Mouse (Mus musculus) telencephalon, adult 2 months (tissue): ENCODE results near the gene Oit3.
"Not testable (repeated sequence)": the region's sequence is repeated elsewhere in the genome, so short reads cannot be mapped to it uniquely, and the experiment has no call there.

Experiments
- DNase-seq: peaks from one replicate; pipeline ENCODE4 v3.0.0-alpha.2; 2011; ENCODE audit warnings: low read depth, low spot score

The Oit3 gene

DNA sequence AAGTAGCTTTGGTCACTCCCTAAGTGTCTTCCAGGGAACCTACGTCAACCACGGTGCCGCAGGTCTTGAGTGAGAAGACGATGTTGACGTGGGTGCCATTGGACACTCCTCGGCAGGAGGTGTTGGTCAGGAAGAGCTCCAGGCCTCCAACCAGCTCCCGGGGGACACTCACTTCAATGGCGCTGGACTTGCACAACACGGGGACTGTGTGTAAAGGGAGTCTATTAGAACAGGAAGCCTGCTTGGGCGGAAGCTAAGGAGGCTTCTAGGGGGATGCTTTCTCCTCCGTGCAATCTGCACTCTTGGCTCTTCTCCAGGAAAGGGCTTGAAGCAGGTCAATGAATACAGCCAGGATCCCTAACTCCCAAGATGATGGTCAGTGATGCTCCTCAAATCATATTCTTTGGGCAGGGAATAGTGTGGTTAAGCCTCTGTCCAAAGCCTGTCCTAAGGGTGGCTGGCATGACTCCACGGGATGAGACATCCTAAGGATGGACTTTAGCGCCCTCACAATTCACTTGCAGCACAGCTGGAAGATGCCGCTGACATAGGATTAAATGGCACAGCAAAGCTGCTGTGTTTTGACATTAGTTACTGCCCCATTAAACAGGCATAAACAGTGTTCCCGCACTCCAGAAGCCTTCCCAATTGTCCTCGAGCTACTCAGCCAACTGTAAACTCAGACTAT lies 12.0 kb downstream of the Oit3 start:
- DNase-seq: no peak

DNA sequence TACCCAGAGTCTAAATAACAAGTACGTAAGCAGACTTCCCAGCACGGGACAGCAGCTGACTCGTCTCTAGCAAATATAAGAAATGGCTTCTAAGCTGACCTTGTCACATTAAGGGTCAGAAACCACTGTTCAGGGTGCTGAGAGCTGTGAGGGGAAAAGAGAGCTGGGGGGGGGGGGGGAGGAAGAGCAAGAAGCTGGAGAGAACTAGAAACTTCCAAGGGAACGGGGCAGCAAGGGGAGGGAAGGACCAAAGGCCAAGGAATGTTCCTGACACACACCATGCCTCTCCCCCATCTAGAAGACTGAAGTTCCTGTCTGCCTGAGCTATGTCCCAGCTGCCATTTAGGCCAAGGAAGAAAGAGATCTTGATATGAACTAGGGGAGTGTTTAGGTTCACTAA lies 15.2 kb downstream of the Oit3 start:
- no peak for DNase-seq

DNA sequence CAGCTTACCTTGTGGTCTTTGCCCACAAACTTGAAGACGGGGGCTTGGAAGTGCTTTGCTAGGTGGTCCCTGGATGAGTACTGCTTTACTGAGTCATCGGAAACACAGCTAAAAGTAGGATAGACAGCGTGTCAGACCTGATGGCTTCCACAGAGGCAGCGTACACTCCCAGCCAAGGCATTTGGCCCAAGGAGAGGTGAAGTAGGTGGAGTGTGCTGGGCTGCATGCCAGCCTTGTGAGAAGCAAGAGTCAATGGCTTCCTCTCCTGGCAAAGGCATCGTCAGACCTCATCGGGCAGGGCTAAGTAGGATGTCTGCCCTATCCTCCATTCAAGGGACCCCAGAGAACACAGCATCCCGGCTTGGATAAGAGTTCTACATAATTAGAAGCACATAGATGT lies 16.2 kb downstream of the Oit3 start:
- DNase-seq: no peak

DNA sequence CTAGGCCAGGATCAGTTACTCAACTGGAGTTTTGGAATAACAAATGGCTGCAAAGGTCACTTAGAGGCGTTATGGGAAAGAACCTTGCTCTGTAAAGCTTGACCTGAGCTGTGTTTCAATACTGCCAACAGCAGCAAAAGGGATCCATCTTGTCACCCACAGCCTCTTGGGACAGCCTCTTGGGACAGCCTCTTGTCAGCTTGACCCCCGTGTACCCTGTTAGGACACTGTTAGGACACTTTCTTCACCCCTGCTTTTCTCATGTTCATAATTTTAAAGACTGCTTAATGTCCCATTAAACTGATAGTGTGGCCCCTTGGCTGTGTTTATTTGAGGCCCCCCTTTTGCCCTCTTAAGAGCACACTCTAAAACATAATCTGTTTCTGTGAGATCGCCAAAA lies 17.1 kb downstream of the Oit3 start:
- DNase-seq: no peak

DNA sequence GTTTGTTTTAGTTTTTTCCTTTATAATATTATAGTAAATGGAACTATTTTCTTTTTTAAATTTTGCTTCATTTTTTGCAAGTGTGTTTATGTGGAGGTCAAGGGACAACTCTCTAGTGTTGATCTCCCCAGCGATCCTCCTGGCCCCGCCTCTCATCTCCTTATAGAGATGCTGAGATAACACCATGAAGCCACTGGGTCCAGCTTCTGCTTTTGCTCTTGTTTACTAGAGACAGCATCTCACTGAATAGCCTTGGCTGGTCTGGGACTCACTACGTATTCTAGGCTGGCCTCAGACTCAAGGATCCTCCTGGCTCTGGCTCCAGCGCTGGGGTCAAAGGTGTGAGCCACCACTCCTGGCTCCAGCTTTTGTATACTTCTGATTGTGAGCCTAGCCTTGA lies 22.1 kb downstream of the Oit3 start:
- no peak for DNase-seq

DNA sequence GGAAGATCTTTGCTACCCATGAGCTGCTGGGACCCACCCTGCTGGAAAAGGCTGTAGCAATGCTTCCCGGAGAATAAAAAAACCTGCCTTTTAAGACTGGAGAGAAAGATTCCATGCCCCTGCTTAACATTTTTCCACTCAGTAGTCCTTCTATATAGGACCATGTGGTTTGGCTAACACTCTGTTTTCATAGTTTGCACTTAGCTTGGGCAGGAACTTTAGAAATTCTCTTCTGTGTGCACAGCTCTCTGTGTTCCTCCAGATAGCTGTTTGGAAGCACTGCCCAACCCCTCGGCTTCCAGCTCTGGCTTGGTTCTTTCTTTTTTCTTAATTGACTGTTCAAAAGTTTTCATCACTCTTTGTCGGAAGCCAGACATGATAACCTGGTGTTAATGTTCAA lies 25.0 kb downstream of the Oit3 start:
- DNase-seq: no peak

DNA sequence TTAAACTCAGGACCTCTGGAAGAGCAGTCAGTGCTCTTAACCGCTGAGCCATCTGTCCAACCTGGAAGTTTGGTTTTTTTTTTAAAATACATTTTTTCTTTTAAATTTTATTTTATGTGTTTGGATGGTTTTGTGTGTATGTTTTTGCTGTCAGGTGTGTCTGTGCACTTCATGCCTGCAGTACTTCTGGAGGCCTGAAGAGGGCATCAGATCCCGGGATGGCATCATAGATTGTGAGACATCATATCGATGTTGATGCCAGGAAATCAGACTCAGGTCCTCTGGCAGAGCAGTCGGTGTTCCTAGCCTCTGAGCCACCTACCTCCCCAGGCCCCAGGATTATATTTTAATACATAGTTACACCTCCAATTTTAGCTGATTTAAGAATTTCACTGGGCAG lies 27.9 kb downstream of the Oit3 start:
- DNase-seq: no peak

DNA sequence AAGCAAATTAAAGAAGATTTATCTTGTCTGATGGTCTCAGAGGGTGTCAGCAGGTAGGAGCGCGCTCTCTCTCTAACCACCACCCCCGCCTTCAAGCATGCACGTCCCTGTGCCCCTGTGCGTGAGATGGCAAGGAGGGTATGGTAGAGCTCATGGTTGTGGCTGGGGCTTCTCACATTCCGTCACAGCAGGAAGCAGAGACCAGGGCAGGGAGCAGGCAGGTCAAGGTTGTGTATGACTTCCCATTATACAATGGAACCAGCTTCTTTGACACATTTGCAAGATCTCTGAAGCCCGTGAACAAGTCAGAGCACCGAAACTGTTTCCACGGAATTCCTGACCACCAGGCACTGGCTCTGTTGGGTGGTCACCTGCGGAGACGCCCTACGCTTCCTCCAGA lies 31.3 kb downstream of the Oit3 start:
- no peak for DNase-seq

DNA sequence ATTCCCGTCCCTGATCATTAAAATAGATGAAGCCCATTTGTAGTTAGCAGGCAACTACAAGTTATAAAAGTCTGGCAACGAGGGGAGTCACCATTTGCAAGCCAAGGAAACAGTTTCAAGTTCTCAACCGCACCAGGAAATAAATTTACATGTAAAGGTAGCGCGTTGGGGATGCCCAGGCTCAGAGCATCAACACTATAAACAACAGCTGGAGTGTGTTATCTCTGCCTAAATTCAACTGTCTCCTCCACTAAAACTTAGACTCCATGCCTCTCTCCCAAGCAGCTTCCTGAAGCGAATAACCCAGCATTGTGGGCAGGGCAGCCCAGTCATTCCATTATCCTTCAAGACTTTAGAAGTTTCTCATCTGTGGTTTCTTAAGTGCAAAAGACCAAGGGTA lies 33.1 kb downstream of the Oit3 start:
- DNase-seq: no peak

DNA sequence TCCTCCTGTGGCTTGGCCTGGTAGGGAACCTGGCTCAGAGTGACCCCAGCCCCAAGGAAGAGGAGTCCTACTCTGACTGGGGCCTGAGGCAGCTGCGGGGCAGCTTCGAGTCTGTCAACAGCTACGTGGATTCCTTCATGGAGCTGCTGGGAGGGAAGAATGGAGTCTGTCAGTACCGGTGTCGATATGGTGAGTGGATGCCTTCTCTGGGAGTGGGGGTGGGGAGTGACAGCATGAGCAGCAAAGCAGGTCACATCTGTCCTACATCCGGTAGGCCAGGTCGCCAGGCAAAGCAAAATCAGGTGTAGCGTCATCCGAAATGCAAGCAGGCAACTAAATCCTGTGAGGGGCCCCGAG lies 37.8 kb downstream of the Oit3 start:
- DNase-seq: no peak

DNA sequence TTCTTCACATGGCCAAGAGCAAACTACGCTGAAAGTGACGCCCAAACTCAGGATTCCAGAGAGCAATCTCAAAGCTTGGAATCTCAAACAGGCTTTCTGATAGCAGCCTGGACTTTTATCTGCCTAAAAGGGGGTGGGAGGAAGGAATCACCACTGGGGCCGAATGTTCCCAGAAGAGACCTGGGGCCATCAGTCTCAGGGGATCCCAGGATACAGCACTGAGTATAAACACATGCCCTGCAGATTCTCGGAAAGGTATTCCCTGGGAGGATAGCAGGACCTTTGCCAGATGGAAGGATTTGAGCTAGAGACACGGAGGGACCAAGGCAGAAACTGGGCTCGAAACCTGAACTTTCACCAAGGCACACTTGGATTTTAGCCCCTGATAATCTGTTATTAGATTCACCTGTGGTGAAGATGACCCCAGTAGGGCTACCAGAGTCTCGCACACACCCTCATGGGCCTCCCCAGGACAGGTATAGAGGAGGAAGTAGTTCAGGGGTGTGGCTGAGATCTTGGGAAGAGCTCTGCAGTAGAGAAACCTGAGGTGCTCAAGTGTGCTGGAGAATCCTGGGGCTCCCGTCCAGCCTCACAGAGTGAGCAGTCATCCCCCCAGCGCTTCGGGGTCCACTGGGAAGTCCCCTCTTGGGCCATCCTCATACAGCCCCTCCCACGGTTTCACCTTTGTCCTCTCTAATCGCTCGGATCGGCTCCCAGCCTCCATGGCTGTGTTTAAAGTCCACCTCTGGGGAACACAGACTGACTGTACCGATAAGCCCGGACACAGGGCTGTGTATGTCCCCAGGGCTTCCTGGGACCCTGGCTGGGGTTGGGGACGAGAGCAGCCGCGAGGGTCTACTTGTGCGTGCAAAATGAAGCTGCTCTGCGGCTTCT lies 38.4 kb downstream of the Oit3 start, which contains the start of gene Pla2g12b:
TSS of gene Pla2g12b (plus strand) at position 762 of the 894 bp plus-strand sequence.
- no peak for DNase-seq

DNA sequence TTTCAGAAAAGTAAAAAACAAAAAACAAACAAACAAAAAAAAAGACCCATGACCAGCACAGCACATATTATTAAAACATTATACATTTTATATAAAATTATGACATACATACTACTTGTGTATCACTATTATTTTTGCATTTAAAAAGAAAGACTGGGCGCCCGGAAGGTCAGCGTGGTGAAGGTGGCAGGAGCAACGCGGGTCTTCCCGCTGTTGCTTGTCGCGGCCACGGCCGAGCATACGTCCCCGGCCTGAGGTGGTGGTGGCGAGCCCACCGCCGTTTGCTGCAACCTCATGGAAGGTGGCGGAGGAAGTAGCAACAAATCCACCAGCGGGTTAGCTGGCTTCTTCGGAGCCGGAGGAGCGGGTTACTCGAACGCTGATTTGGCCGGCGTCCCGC lies 46.1 kb downstream of the Oit3 start, which contains the start of gene Gm10273:
TSS of gene Gm10273 (plus strand) at position 172 of the 400 bp plus-strand sequence.
- DNase-seq: not testable (repeated sequence)

DNA sequence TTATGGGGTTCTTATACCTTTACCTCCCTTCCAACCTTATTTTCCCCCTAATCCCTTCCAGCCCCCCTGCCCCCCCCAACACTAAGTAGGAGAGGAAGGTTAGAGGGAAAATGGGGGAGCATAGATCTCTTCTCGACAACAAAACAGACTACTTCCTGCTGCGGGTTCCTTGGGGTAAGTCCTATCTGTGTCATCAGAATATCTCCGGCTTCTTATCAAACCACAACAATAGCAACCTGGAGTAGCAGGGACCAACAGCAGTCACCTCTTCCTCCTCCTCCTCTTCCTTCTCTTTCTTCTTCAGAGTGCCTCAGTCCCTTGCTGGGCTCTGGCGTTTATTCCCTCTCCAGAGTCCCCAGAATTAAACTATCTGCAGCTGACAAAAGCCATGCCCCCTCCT lies 49.7 kb downstream of the Oit3 start:
- no peak for DNase-seq

DNA sequence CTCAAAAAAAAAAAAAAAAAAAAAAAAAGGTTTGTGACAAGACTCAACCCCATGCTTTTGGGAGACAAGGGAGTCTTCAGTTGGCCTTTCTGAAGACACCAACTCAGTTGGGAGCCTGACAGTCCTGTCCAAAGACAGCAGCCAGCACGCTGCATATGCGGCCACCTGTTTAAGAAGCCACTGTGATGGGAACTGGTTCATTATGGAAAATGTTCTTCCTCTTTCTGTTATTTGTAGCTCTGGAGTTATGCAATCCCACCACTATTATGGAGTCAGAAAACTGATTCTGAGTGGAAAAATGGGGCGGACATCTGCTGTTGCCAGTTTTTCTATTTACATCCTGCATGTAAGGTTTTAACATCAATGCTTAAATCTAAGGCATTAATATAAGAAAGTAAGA lies 51.9 kb downstream of the Oit3 start:
- peak; percentile 39 for DNase-seq

DNA sequence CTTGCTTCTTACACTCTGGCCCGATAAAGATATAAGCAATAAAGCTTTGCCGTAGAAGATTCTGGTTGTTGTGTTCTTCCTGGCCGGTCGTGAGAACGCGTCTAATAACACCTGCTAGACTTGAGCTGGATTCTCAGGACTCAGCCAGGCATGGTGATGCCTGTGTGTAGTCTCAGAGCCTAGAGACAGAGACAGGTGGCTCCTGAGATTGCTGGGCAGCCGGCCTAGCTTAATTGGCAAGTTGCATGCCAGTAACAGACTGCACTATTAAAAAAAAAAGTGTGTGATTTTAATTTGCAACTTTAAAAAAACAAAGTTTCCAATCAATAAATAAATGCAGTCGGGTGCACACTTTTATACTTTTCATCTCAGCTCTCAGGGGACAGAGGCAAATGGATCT lies 54.6 kb downstream of the Oit3 start:
- DNase-seq: peak; percentile 15

DNA sequence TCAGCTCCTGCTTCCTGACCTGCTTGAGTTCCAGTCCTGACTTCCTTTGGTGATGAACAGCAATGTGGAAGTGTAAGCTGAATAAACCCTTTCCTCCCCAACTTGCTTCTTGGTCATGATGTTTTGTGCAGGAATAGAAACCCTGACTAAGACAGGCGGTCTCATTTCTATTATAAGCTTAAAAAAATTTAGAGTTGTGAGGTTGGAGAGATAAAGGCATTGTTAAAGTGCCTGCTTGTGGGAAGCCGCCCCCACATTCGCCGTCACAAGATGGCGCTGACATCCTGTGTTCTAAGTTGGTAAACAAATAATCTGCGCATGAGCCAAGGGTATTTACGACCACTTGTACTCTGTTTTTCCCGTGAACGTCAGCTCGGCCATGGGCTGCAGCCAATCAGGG lies 60.0 kb downstream of the Oit3 start:
- DNase-seq: not testable (repeated sequence)

DNA sequence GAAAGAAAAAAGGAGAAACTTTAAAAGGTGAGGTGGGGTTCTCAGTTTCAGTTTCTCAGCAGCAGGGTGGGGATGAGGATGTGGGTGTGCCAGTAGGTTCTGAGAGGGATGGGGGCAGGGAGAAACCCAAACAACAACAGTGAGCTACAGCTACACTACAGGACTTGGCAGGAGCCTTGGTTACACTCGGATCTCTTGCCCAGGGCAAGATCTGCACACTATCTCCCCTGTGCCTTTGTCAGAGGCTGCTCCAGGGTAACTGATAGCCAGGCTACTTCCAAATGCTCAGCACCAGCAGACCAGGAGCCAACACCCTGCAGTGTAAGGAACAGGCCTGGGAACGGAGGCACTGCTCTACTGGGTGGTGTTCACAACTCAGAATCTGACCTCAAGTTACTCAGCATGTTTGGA lies 61.2 kb downstream of the Oit3 start:
- DNase-seq: no peak

DNA sequence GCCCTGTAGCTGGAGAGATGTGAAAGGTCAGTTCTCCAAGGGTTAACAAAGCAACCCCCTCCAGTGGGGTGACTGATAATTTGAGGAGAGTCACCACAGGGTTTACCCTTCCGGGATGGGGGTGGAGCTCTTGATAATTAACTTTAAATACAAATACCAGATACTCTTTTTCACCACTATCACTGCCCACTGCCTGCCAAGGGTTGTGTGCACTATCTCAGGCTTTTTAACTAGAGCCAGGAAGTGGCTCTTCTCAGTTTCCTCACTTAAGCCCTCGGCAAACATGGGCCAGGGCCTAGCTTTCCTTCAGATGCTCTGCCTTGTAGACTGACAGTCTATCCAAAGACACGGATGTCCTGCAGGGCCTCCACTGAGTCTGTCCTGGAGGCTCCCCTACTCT lies 61.7 kb downstream of the Oit3 start:
- no peak for DNase-seq

DNA sequence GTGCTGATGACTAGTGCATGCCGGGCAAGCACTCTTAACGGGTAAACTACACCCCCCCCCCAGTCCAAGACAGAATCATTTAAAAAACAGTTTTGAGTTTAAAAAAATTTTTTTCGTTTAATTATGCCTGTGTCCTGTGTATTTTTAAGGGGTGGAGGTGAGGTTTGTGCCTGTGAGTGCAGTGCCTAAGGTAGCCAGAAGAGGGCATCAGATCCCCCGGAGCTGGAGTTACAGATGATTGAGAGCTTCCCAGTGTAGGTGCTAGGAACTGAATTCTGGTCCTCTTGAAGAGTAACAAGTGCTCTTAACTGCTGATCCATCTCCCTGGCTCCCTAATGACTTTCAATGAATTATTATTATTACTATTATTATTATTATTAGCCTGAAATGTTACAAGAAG lies 62.9 kb downstream of the Oit3 start:
- DNase-seq: no peak

DNA sequence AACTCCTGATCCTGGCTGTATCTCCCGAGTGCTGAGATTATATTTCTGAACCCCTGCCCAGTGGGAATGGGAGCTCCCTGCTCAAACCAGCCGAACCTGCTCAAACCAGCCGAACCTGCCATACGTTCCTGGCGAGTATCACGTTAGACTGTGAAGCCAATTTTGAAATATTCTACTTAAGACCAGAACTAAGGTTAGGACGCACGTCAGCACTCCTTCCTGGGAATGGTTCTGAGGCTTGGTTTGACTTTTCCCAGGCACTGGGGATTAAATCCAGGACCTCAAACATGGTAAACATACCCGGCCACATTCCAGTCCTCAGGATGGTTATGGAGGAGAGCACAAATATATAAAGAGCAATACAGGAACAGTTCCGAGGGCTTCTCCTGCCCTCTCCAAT lies 63.7 kb downstream of the Oit3 start:
- no peak for DNase-seq
